Mouse (Mus musculus): ENCODE measurements around the gene Ak2. TPM values are rescaled to one million over a fixed set of nuclear protein-coding genes. Genes with fewer than 3 reads are reported as not detected.

Gene Ak2
- polyA plus RNA-seq, 1 experiment from 2014 or later, result 552 TPM

GRCm38 (mm10) chr4:129009521-129009920 lies 17.8 kb downstream of the Ak2 start:
- Histone ChIP-seq H3K27me3 (replicated peaks; ENCODE audit: control insufficient read depth, insufficient read depth, low read length) (no peaks in the 10 kb centered on the region), H3K27ac (ENCODE audit: low read depth, low read length) (no peak overlapping the region), H3K36me3 (ENCODE audit: control insufficient read depth, insufficient read depth) (peaks cover 51% of the 10 kb centered on the region), H3K9me3 (ENCODE audit: control insufficient read depth) (no peaks in the 10 kb centered on the region), H3K9ac (ENCODE audit: low read depth, low read length) (no peak overlapping the region), H3K4me1 (replicated peaks; ENCODE audit: control insufficient read depth, insufficient read depth, low read length) (no peaks in the 10 kb centered on the region), H3K4me3 (ENCODE audit: low read depth, low read length) (no peak overlapping the region), H3K4me2 (replicated peaks; ENCODE audit: low read depth) (no peak overlapping the region)
- TF ChIP-seq CTCF (IDR thresholded peaks at IDR 0.05; ENCODE audit: low read depth), result no peak
- WGBS, result 83% methylated on average over 5 of the region's 5 CpGs
- ATAC-seq, result no peak

- Histone ChIP-seq H3K4me3 (ENCODE audit: low read depth, low read length) (no peak overlapping the region), H3K9me3 (ENCODE audit: control insufficient read depth) (no peaks in the 10 kb centered on the region), H3K4me2 (replicated peaks; ENCODE audit: low read depth) (no peak overlapping the region), H3K4me1 (replicated peaks; ENCODE audit: control insufficient read depth, insufficient read depth, low read length) (no peaks in the 10 kb centered on the region), H3K9ac (ENCODE audit: low read depth, low read length) (no peak overlapping the region), H3K36me3 (ENCODE audit: control insufficient read depth, insufficient read depth) (peaks cover 40% of the 10 kb centered on the region), H3K27me3 (replicated peaks; ENCODE audit: control insufficient read depth, insufficient read depth, low read length) (no peaks in the 10 kb centered on the region), H3K27ac (ENCODE audit: low read depth, low read length) (no peak overlapping the region)
- peak; percentile 16; the same call in 1 of the 2 replicates for ATAC-seq
- 48% methylated on average over 15 of the region's 15 CpGs for WGBS
- TF ChIP-seq CTCF (IDR thresholded peaks at IDR 0.05; ENCODE audit: low read depth), result no peak
Measured at GRCm38 (mm10) chr4:129011604-129012121, 19.9 kb downstream of the Ak2 start.

GRCm38 (mm10) chr4:129013151-129013864 lies 21.6 kb downstream of the Ak2 start:
- no peak overlapping the region for H3K4me3 ChIP-seq (ENCODE audit: low read depth, low read length)
- no peak overlapping the region for H3K4me2 ChIP-seq (replicated peaks; ENCODE audit: low read depth)
- H3K9me3 ChIP-seq (ENCODE audit: control insufficient read depth), result no peaks in the 10 kb centered on the region
- no peak for ATAC-seq
- no peak for TF ChIP-seq CTCF (IDR thresholded peaks at IDR 0.05; ENCODE audit: low read depth)
- no peaks in the 10 kb centered on the region for H3K27me3 ChIP-seq (replicated peaks; ENCODE audit: control insufficient read depth, insufficient read depth, low read length)
- peaks cover 26% of the 10 kb centered on the region for H3K36me3 ChIP-seq (ENCODE audit: control insufficient read depth, insufficient read depth)
- no peak overlapping the region for H3K27ac ChIP-seq (ENCODE audit: low read depth, low read length)
- 38% methylated on average over 10 of the region's 10 CpGs for WGBS
- no peaks in the 10 kb centered on the region for H3K4me1 ChIP-seq (replicated peaks; ENCODE audit: control insufficient read depth, insufficient read depth, low read length)
- H3K9ac ChIP-seq (ENCODE audit: low read depth, low read length), result no peak overlapping the region

- H3K27ac ChIP-seq (ENCODE audit: low read depth, low read length), result no peak overlapping the region
- no peak overlapping the region for H3K4me3 ChIP-seq (ENCODE audit: low read depth, low read length)
- no peaks in the 10 kb centered on the region for H3K27me3 ChIP-seq (replicated peaks; ENCODE audit: control insufficient read depth, insufficient read depth, low read length)
- 19% methylated on average over 4 of the region's 4 CpGs for WGBS
- no peak for TF ChIP-seq CTCF (IDR thresholded peaks at IDR 0.05; ENCODE audit: low read depth)
- no peak for ATAC-seq
- H3K36me3 ChIP-seq (ENCODE audit: control insufficient read depth, insufficient read depth), result no peaks in the 10 kb centered on the region
- H3K9me3 ChIP-seq (ENCODE audit: control insufficient read depth), result no peaks in the 10 kb centered on the region
- H3K4me1 ChIP-seq (replicated peaks; ENCODE audit: control insufficient read depth, insufficient read depth, low read length), result no peaks in the 10 kb centered on the region
- H3K4me2 ChIP-seq (replicated peaks; ENCODE audit: low read depth), result no peak overlapping the region
- no peak overlapping the region for H3K9ac ChIP-seq (ENCODE audit: low read depth, low read length)
Measured at GRCm38 (mm10) chr4:129016329-129016728, 24.6 kb downstream of the Ak2 start.

- no peaks in the 10 kb centered on the region for H3K9me3 ChIP-seq (ENCODE audit: control insufficient read depth)
- no peak overlapping the region for H3K4me2 ChIP-seq (replicated peaks; ENCODE audit: low read depth)
- no peak for TF ChIP-seq CTCF (IDR thresholded peaks at IDR 0.05; ENCODE audit: low read depth)
- H3K27ac ChIP-seq (ENCODE audit: low read depth, low read length), result no peak overlapping the region
- H3K4me3 ChIP-seq (ENCODE audit: low read depth, low read length), result no peak overlapping the region
- no peak overlapping the region for H3K9ac ChIP-seq (ENCODE audit: low read depth, low read length)
- ATAC-seq, result no peak
- no peaks in the 10 kb centered on the region for H3K4me1 ChIP-seq (replicated peaks; ENCODE audit: control insufficient read depth, insufficient read depth, low read length)
- no peaks in the 10 kb centered on the region for H3K36me3 ChIP-seq (ENCODE audit: control insufficient read depth, insufficient read depth)
- 89% methylated on average over 10 of the region's 10 CpGs for WGBS
- no peaks in the 10 kb centered on the region for H3K27me3 ChIP-seq (replicated peaks; ENCODE audit: control insufficient read depth, insufficient read depth, low read length)
Measured at GRCm38 (mm10) chr4:129017150-129017549, 25.4 kb downstream of the Ak2 start.

GRCm38 (mm10) chr4:129018788-129019435 lies 27.2 kb downstream of the Ak2 start:
- Histone ChIP-seq H3K9ac (ENCODE audit: low read depth, low read length) (no peak overlapping the region), H3K4me2 (replicated peaks; ENCODE audit: low read depth) (no peak overlapping the region), H3K27me3 (replicated peaks; ENCODE audit: control insufficient read depth, insufficient read depth, low read length) (no peaks in the 10 kb centered on the region), H3K4me1 (replicated peaks; ENCODE audit: control insufficient read depth, insufficient read depth, low read length) (no peaks in the 10 kb centered on the region), H3K36me3 (ENCODE audit: control insufficient read depth, insufficient read depth) (no peaks in the 10 kb centered on the region), H3K4me3 (ENCODE audit: low read depth, low read length) (no peak overlapping the region), H3K27ac (ENCODE audit: low read depth, low read length) (no peak overlapping the region), H3K9me3 (ENCODE audit: control insufficient read depth) (no peaks in the 10 kb centered on the region)
- WGBS, result 87% methylated on average over 9 of the region's 9 CpGs
- ATAC-seq, result no peak
- no peak for TF ChIP-seq CTCF (IDR thresholded peaks at IDR 0.05; ENCODE audit: low read depth)
